ENCODE assay signal across 7 mouse cellular contexts in genomic region chr7:125708100-125708499, GRCm38 (mm10). TPM values are rescaled to one million over a fixed set of nuclear protein-coding genes. Genes with fewer than 3 reads are reported as not detected.
DNase-seq lines count a peak whose midpoint lies in the region; ATAC-seq and TF ChIP-seq lines count a peak whose summit lies in the region.

No protein-coding gene starts in this region.

- no peaks in the 10 kb centered on the region for H3K9me3 ChIP-seq in lung, embryonic 14.5 days (ENCODE audit: low read depth, low read length)
- no peaks in the 10 kb centered on the region for H3K9me3 ChIP-seq in embryonic facial prominence, embryonic 12.5 days
- no peaks in the 10 kb centered on the region for H3K9me3 ChIP-seq in limb, embryonic 10.5 days (replicated peaks)

- WGBS in lung, embryonic 14.5 days = under 1% methylated on average over 15 of the region's 15 CpGs
- under 1% methylated on average over 15 of the region's 15 CpGs for WGBS in embryonic facial prominence, embryonic 12.5 days
- WGBS in limb, embryonic 10.5 days = under 1% methylated on average over 15 of the region's 15 CpGs
- under 1% methylated on average over 15 of the region's 15 CpGs for WGBS in olfactory bulb, adult 2 months

- no peak for TF ChIP-seq CTCF in lung, embryonic 14.5 days (IDR thresholded peaks at IDR 0.05; ENCODE audit: low read depth)
- TF ChIP-seq CTCF in olfactory bulb, adult 2 months (IDR thresholded peaks at IDR 0.05; ENCODE audit: insufficient read depth, low read depth, low read length) = no peak

- peak overlapping the region; percentile 73 for H3K9ac ChIP-seq in lung, embryonic 14.5 days
- peak overlapping the region; percentile 94 for H3K9ac ChIP-seq in embryonic facial prominence, embryonic 12.5 days

- no peak for TF ChIP-seq POLR2A in olfactory bulb, adult 2 months (IDR thresholded peaks at IDR 0.05; ENCODE audit: insufficient read depth, low read depth, low read length)

- DNase-seq in lung, embryonic 14.5 days = no peak
- no peak for DNase-seq in lung, postnatal 25 days (ENCODE audit: low spot score)
- DNase-seq in limb, embryonic 10.5 days (ENCODE audit: low spot score) = no peak
- no peak for DNase-seq in adrenal gland, postnatal 4 days (ENCODE audit: low spot score in 2 of 2)
- no peak for DNase-seq in layer of hippocampus, postnatal 25 days (ENCODE audit: extremely low spot score in 1 of 2, low spot score in 1 of 2)

- ATAC-seq in lung, embryonic 14.5 days (ENCODE audit: insufficient read depth) = 0 out of 2 replicates have a peak, but pooled peaks have one; percentile 0
- no peak for ATAC-seq in embryonic facial prominence, embryonic 12.5 days (ENCODE audit: insufficient number of reproducible peaks, insufficient read depth, low FRiP score, low TSS enrichment)

- H3K36me3 ChIP-seq in lung, embryonic 14.5 days (ENCODE audit: insufficient read depth) = peaks cover 14% of the 10 kb centered on the region
- H3K36me3 ChIP-seq in embryonic facial prominence, embryonic 12.5 days = peaks cover 15% of the 10 kb centered on the region
- peaks cover 28% of the 10 kb centered on the region for H3K36me3 ChIP-seq in limb, embryonic 10.5 days

- H3K27me3 ChIP-seq in lung, embryonic 14.5 days (ENCODE audit: insufficient read depth, low read length) = no peaks in the 10 kb centered on the region
- H3K27me3 ChIP-seq in embryonic facial prominence, embryonic 12.5 days = no peaks in the 10 kb centered on the region
- H3K27me3 ChIP-seq in limb, embryonic 10.5 days (ENCODE audit: low read depth, poor library complexity, severe bottlenecking) = no peaks in the 10 kb centered on the region

- peak overlapping the region; percentile 92 for H3K4me3 ChIP-seq in lung, embryonic 14.5 days (ENCODE audit: low read depth, low read length)
- peak overlapping the region; percentile 93 for H3K4me3 ChIP-seq in embryonic facial prominence, embryonic 12.5 days
- peak overlapping the region; percentile 88 for H3K4me3 ChIP-seq in limb, embryonic 10.5 days
- H3K4me3 ChIP-seq in olfactory bulb, adult 2 months (ENCODE audit: insufficient read depth, low read depth, low read length) = peak overlapping the region; percentile 91

- peak overlapping the region; percentile 9; the same call in 1 of the 2 replicates for H3K27ac ChIP-seq in lung, embryonic 14.5 days (ENCODE audit: low read depth)
- H3K27ac ChIP-seq in embryonic facial prominence, embryonic 12.5 days = no peak overlapping the region
- peak overlapping the region; percentile 92 for H3K27ac ChIP-seq in limb, embryonic 10.5 days
- H3K27ac ChIP-seq in olfactory bulb, adult 2 months (ENCODE audit: insufficient read depth, low read depth, low read length) = 0 out of 2 replicates have a peak overlapping the region, but pooled peaks have one; percentile 52

- peaks cover 21% of the 10 kb centered on the region for H3K4me1 ChIP-seq in lung, embryonic 14.5 days (ENCODE audit: insufficient read depth)
- H3K4me1 ChIP-seq in embryonic facial prominence, embryonic 12.5 days = peaks cover 30% of the 10 kb centered on the region
- peaks cover 29% of the 10 kb centered on the region for H3K4me1 ChIP-seq in limb, embryonic 10.5 days
- H3K4me1 ChIP-seq in olfactory bulb, adult 2 months (ENCODE audit: control insufficient read depth, insufficient read depth, low read length) = peaks cover 15% of the 10 kb centered on the region

- peak overlapping the region; percentile 76 for H3K4me2 ChIP-seq in lung, embryonic 14.5 days
- peak overlapping the region; percentile 63 for H3K4me2 ChIP-seq in embryonic facial prominence, embryonic 12.5 days (replicated peaks)

RNA-seq across cellular contexts. Expression of gene D430042O09Rik, which starts 0.4 kb away (rescaled TPM):
- polyA plus RNA-seq in lung, embryonic 14.5 days (2014; fragmentation: Nextera tagmentation; extraction: Ambion mirVana) = 10.1 and 10.9 TPM in 2 replicates
- polyA plus RNA-seq in embryonic facial prominence, embryonic 12.5 days (2016; fragmentation: Nextera tagmentation; extraction: Ambion mirVana) = 10.9 and 11.1 TPM in 2 replicates
- polyA plus RNA-seq in limb, embryonic 10.5 days (2016; fragmentation: Nextera tagmentation; extraction: Ambion mirVana) = 9.0 and 9.7 TPM in 2 replicates
- polyA plus RNA-seq in olfactory bulb, adult 2 months (2012; ENCODE audit: insufficient read depth, insufficient read length, low replicate concordance, missing spikeins) = 351 TPM in 1 of 2 replicates, not detected in the other
- total RNA-seq in adrenal gland, postnatal 4 days (2021) = 10 to 100 TPM; 25.1 to 29.6 TPM
- 10 to 100 TPM; 27.1 to 29.4 TPM for total RNA-seq in layer of hippocampus, postnatal 25 days (2021)

RNA-seq across cellular contexts. Expression of gene Gtf3c1, which starts 0.5 kb away (rescaled TPM):
- polyA plus RNA-seq in lung, embryonic 14.5 days (2014; fragmentation: Nextera tagmentation; extraction: Ambion mirVana) = 33.5 and 37.0 TPM in 2 replicates
- 47.5 and 47.6 TPM in 2 replicates for polyA plus RNA-seq in embryonic facial prominence, embryonic 12.5 days (2016; fragmentation: Nextera tagmentation; extraction: Ambion mirVana)
- polyA plus RNA-seq in limb, embryonic 10.5 days (2016; fragmentation: Nextera tagmentation; extraction: Ambion mirVana) = 44.4 and 50.6 TPM in 2 replicates
- polyA plus RNA-seq in olfactory bulb, adult 2 months (2012; ENCODE audit: insufficient read depth, insufficient read length, low replicate concordance, missing spikeins) = not detected in 2 replicates
- 10 to 100 TPM; 74.6 to 78.3 TPM for total RNA-seq in adrenal gland, postnatal 4 days (2021)
- total RNA-seq in layer of hippocampus, postnatal 25 days (2021) = 100 to 1,000 TPM; 108 to 112 TPM
